Mouse (Mus musculus): ENCODE data around the gene Olfr355.

- TF ChIP-seq CTCF (IDR thresholded peaks at IDR 0.05; ENCODE audit: extremely low read depth, insufficient read depth, low read length): no peak
- no peak for TF ChIP-seq POLR2A (IDR thresholded peaks at IDR 0.05; ENCODE audit: extremely low read depth, insufficient read depth, low read length)
These were observed 31.6 kb downstream of the Olfr355 start for GRCm38 (mm10) chr2:36897114-36897513.

Data from cortical plate, adult 2 months (tissue).